Mouse (Mus musculus): ENCODE results near the gene Sorcs1. TPM values are rescaled to one million over a fixed set of nuclear protein-coding genes. Genes with fewer than 3 reads are reported as not detected.

Gene Sorcs1
- 0.12 and 0.20 TPM in 2 replicates for polyA plus RNA-seq (2015; fragmentation: Nextera tagmentation; extraction: Ambion mirVana)

DNA sequence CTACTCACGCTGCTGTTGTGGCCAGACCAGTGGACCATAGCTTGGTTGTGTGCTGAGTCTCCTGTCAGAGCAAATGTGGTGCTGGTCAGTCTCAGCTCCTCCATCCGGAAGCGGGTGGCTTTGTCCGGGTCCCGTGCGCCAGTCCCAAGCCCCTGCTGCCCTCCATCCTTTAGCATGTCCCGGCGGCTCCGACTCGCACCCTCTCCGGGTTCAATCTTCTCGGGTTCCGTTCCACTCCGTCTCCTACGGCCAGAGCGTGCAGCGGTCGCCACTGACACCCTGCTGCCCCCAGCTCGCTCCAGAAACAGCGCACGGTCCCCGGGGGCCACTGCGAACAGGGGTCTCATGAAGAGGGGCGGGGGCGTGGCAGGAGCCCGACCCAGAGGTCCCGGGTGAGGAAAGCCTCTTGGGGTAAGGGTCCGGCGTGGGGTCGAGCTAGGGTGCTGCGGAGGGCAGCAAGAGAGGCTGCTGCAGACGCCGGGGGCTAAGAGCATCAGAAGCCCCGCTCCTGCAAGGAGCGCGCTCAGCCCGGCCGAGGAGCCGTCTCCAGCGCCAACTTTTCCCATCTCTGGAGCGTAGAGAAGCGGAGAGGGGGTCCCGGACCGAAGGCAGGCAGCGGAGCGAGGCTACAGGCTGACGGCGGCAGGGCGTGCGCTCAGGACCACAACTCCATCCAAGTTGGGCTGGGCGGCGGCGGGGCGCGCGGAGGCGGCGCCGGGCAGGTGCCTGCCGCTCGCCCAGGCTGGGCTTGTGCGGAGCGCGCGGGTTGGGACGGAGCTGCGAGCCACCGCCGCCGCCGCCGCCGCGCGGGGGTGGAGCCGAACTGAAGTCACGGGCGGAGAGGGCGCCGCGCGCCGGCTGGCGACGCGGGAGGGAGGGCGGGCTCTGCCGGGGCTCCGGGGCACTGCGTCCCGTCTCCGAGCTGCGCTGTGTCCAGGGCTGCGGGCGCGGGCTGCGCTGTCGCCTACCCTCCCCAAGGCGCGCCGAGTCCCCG, at the start of gene Sorcs1:
Gene Sorcs1 (minus strand): TSS at position 744 of the 994 bp plus-strand sequence.
- Histone ChIP-seq H3K4me3 (ENCODE audit: low read depth, low read length) (peak within 1 kb of the TSS; percentile 44), H3K9me3 (ENCODE audit: low read length) (no peaks in the 10 kb centered on the region), H3K4me1 (ENCODE audit: insufficient read depth) (no peaks in the 10 kb centered on the region), H3K9ac (replicated peaks) (no peak within 1 kb of the TSS), H3K27ac (ENCODE audit: low read depth) (no peak within 1 kb of the TSS), H3K27me3 (ENCODE audit: insufficient read depth, low read length) (peaks cover 18% of the 10 kb centered on the region), H3K4me2 (ENCODE audit: low read depth, low read length) (peak within 1 kb of the TSS; percentile 58), H3K36me3 (replicated peaks; ENCODE audit: insufficient read depth, low read length) (no peaks in the 10 kb centered on the region)
- DNase-seq, result peak; percentile 28
- no peak for TF ChIP-seq EP300 (IDR thresholded peaks at IDR 0.05; ENCODE audit: low read depth)
- TF ChIP-seq CTCF (IDR thresholded peaks at IDR 0.05; ENCODE audit: low read depth), result no peak
- peak; percentile 31; the same call in 1 of the 2 replicates for ATAC-seq
- 1% methylated on average over 60 of the region's 102 CpGs for WGBS (ENCODE audit: insufficient replicate concordance)

DNA sequence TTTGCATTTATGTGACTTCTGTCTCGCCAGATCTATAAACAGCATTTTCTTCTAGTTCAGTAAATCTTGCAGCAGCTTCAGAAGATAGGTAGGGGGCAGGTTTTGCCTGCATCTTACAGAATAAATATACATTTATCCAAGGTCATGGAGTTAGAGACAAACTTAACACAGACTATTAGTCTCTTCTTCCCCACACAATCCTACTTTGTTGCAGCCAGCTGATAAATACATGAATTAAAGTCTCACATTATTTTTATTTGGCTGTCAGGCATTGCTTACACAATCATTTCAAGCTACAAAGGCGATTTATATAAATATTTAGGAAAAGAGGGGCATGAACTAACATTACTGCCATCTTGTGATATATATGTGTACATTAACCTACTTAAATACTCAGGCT, 4.8 kb upstream of the Sorcs1 start:
- ATAC-seq, result no peak

GRCm38 (mm10) chr19:50678946-50679345, 500 bp upstream of the Sorcs1 start:
- no peak overlapping the region for H3K9ac ChIP-seq (replicated peaks)
- H3K27ac ChIP-seq (ENCODE audit: low read depth), result no peak overlapping the region
- ATAC-seq, result no peak
- peak overlapping the region; percentile 44 for H3K4me3 ChIP-seq (ENCODE audit: low read depth, low read length)
- peak overlapping the region; percentile 58 for H3K4me2 ChIP-seq (ENCODE audit: low read depth, low read length)
- no peaks in the 10 kb centered on the region for H3K36me3 ChIP-seq (replicated peaks; ENCODE audit: insufficient read depth, low read length)
- H3K27me3 ChIP-seq (ENCODE audit: insufficient read depth, low read length), result peaks cover 18% of the 10 kb centered on the region
- H3K9me3 ChIP-seq (ENCODE audit: low read length), result no peaks in the 10 kb centered on the region
- no peak for DNase-seq
- TF ChIP-seq EP300 (IDR thresholded peaks at IDR 0.05; ENCODE audit: low read depth) (no peak), CTCF (IDR thresholded peaks at IDR 0.05; ENCODE audit: low read depth) (no peak)
- no peaks in the 10 kb centered on the region for H3K4me1 ChIP-seq (ENCODE audit: insufficient read depth)
- 5% methylated on average over 2 of the region's 2 CpGs for WGBS (ENCODE audit: insufficient replicate concordance)

More for the DNA sequence above, 4.8 kb upstream of the Sorcs1 start:
- 45% methylated on average over 2 of the region's 2 CpGs for WGBS (ENCODE audit: insufficient replicate concordance)
- Histone ChIP-seq H3K4me3 (ENCODE audit: low read depth, low read length) (no peak overlapping the region), H3K9ac (replicated peaks) (no peak overlapping the region), H3K27me3 (ENCODE audit: insufficient read depth, low read length) (peaks cover 4% of the 10 kb centered on the region), H3K4me1 (ENCODE audit: insufficient read depth) (no peaks in the 10 kb centered on the region), H3K9me3 (ENCODE audit: low read length) (no peaks in the 10 kb centered on the region), H3K27ac (ENCODE audit: low read depth) (no peak overlapping the region), H3K36me3 (replicated peaks; ENCODE audit: insufficient read depth, low read length) (no peaks in the 10 kb centered on the region), H3K4me2 (ENCODE audit: low read depth, low read length) (no peak overlapping the region)
- no peak for TF ChIP-seq EP300 (IDR thresholded peaks at IDR 0.05; ENCODE audit: low read depth)
- no peak for TF ChIP-seq CTCF (IDR thresholded peaks at IDR 0.05; ENCODE audit: low read depth)
- DNase-seq, result no peak

DNA sequence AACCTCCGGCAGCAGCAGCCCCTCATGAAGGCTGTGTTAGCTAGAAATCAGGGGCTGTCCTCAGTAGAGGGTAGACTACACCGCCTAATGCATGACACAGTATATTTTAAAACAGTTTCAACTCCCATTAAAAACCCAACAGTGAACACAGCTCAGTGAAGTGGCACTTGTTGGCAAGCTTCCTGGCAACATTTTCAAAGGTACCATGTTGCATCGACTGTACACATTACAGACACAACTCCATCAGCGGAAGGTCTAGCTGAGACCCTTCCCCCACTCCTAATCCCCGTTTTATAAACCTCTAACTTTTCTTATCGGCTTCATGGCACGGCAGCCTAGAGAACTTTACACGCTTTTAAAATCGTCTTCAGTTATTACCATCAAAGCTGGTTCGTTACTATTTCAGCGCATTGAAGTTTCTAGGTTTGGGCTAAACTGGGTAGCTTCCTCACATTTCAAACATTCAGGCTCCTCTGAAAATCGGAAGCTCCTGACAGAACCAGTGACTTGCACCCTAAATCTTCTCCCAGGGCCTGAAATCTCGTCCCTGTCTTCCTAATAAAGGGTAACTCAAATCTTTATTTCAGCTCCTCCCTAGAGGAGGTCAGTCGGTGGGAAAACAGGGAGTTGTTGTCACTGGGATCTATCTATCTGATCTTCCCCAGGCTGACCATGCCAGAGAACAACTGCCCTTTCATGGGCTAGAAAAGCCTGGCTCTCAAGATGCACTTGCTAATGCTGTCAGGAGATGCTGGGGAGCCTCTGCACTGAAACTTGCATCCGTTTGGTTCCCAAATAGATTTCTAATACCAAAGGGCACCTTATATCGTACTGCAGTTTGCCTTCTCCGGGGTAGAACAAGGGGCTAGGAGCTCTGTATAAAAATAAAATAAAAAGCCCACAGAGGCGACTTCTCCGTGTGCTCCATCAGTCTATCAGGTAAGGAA, 1.6 kb downstream of the Sorcs1 start:
- no peak for TF ChIP-seq EP300 (IDR thresholded peaks at IDR 0.05; ENCODE audit: low read depth)
- TF ChIP-seq CTCF (IDR thresholded peaks at IDR 0.05; ENCODE audit: low read depth), result no peak

GRCm38 (mm10) chr19:50674921-50675320, 3.5 kb downstream of the Sorcs1 start:
- Histone ChIP-seq H3K4me3 (ENCODE audit: low read depth, low read length) (no peak overlapping the region), H3K27ac (ENCODE audit: low read depth) (no peak overlapping the region), H3K9ac (replicated peaks) (no peak overlapping the region), H3K27me3 (ENCODE audit: insufficient read depth, low read length) (peaks cover 18% of the 10 kb centered on the region), H3K9me3 (ENCODE audit: low read length) (no peaks in the 10 kb centered on the region), H3K4me2 (ENCODE audit: low read depth, low read length) (no peak overlapping the region), H3K4me1 (ENCODE audit: insufficient read depth) (no peaks in the 10 kb centered on the region), H3K36me3 (replicated peaks; ENCODE audit: insufficient read depth, low read length) (no peaks in the 10 kb centered on the region)
- DNase-seq (no peak), ATAC-seq (no peak)
- TF ChIP-seq EP300 (IDR thresholded peaks at IDR 0.05; ENCODE audit: low read depth), result no peak
- TF ChIP-seq CTCF (IDR thresholded peaks at IDR 0.05; ENCODE audit: low read depth), result no peak
- WGBS (ENCODE audit: insufficient replicate concordance), result 65% methylated on average over 5 of the region's 5 CpGs

More for the DNA sequence above, 1.6 kb downstream of the Sorcs1 start:
- H3K4me2 ChIP-seq (ENCODE audit: low read depth, low read length), result 0 out of 2 replicates have a peak overlapping the region, but pooled peaks have one; percentile 58
- ATAC-seq, result no peak
- no peak overlapping the region for H3K27ac ChIP-seq (ENCODE audit: low read depth)
- H3K36me3 ChIP-seq (replicated peaks; ENCODE audit: insufficient read depth, low read length), result no peaks in the 10 kb centered on the region
- H3K9me3 ChIP-seq (ENCODE audit: low read length), result no peaks in the 10 kb centered on the region
- H3K4me1 ChIP-seq (ENCODE audit: insufficient read depth), result no peaks in the 10 kb centered on the region
- no peak for DNase-seq
- WGBS (ENCODE audit: insufficient replicate concordance), result 43% methylated on average over 19 of the region's 19 CpGs
- H3K9ac ChIP-seq (replicated peaks), result no peak overlapping the region
- H3K4me3 ChIP-seq (ENCODE audit: low read depth, low read length), result no peak overlapping the region
- peaks cover 18% of the 10 kb centered on the region for H3K27me3 ChIP-seq (ENCODE audit: insufficient read depth, low read length)

All from liver, postnatal 0 days (tissue).